ENCODE assay signal across 9 mouse cellular contexts in the genomic region with DNA sequence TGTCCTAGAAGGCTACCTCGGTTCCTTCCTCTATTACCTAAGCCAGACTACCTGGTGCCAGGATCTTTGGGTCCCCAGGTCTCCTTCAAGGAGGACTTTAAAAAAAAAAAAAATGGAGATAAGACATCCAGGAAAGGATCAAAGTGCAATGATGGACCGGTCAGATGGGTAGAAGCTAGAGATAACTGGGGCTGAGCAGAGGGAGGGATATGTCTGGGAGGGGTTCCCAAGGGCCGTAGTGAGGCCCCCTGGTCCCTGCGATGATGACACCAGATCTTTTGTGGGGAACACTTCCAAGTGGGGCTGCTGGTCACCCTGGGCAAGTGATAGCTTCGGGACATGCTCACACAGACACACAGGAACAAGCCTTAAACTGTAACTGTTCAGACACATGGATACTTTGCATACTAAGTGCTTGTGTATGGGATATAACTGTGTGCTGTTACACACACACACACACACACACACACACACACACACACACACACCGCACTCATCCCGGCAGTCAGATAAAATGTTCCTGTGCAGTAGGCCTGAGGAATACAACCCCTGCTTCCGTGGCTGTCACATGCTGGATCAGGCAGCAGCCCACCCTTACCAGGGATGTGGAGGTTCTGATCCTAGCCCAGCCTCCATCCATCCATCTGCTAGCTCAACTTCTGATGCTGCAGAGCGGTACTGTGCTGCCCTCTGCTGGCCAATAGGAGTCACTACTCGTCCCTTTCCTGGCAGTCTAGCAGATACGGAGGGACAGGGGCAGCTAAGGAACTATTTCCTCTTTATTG.
DNase-seq lines count a peak whose midpoint lies in the region; ATAC-seq and TF ChIP-seq lines count a peak whose summit lies in the region.
"Had no signal": no experiment of that assay in that cellular context is flagged by ENCODE, and none has a peak within 500 bp of the region (broad histone marks: within the 10 kb centered on the region; RNA-seq: fewer than 3 reads in every experiment).

No protein-coding gene starts in this region.

- TF ChIP-seq CTCF in E14TG2a.4 (conservative IDR thresholded peaks at IDR 0.05; ENCODE audit: low read length), result peak; percentile 94
- TF ChIP-seq CTCF in bone marrow, adult 2 months (IDR thresholded peaks at IDR 0.05; ENCODE audit: control insufficient read depth, insufficient read depth, low read length), result peak; percentile 98
- TF ChIP-seq CTCF in embryonic fibroblast, embryonic 13.5 days (IDR thresholded peaks at IDR 0.05; ENCODE audit: borderline replicate concordance, insufficient read depth, low read length), result peak; percentile 99
- peak; percentile 99 for TF ChIP-seq CTCF in lung, embryonic 14.5 days (IDR thresholded peaks at IDR 0.05; ENCODE audit: low read depth)
- TF ChIP-seq CTCF in olfactory bulb, adult 2 months (IDR thresholded peaks at IDR 0.05; ENCODE audit: insufficient read depth, low read depth, low read length), result peak; percentile 68; the same call in 1 of the 2 replicates

- TF ChIP-seq POLR2A in bone marrow, adult 2 months (IDR thresholded peaks at IDR 0.05; ENCODE audit: borderline replicate concordance, control insufficient read depth, low read depth, low read length), result no peak
- no peak for TF ChIP-seq POLR2A in embryonic fibroblast, embryonic 13.5 days (IDR thresholded peaks at IDR 0.05; ENCODE audit: low read depth, low read length)
- TF ChIP-seq POLR2A in olfactory bulb, adult 2 months (IDR thresholded peaks at IDR 0.05; ENCODE audit: insufficient read depth, low read depth, low read length), result no peak

- intact Hi-C loops in heart, postnatal 10 days (cut with DNase I), result loop anchor here (1.0 to 10.0 kb wide), 4 partner anchors 96 to 1729 kb away; no protein-coding TSS in a partner anchor

- H3K27me3 ChIP-seq in E14TG2a.4 (ENCODE audit: insufficient read depth, low read length), result no peaks in the 10 kb centered on the region
- no peaks in the 10 kb centered on the region for H3K27me3 ChIP-seq in lung, embryonic 14.5 days (ENCODE audit: insufficient read depth, low read length)

- H3K4me1 ChIP-seq in E14TG2a.4 (replicated peaks; ENCODE audit: low read depth, low read length), result no peaks in the 10 kb centered on the region
- no peaks in the 10 kb centered on the region for H3K4me1 ChIP-seq in bone marrow, adult 2 months (ENCODE audit: control insufficient read depth, insufficient read depth, low read length)
- no peaks in the 10 kb centered on the region for H3K4me1 ChIP-seq in embryonic fibroblast, embryonic 13.5 days (ENCODE audit: control insufficient read depth, insufficient read depth, low read length)
- no peaks in the 10 kb centered on the region for H3K4me1 ChIP-seq in lung, embryonic 14.5 days (ENCODE audit: insufficient read depth)
- H3K4me1 ChIP-seq in olfactory bulb, adult 2 months (ENCODE audit: control insufficient read depth, insufficient read depth, low read length), result peaks cover 2% of the 10 kb centered on the region; the same call in 1 of the 2 replicates

- H3K4me3 ChIP-seq in E14TG2a.4 (replicated peaks; ENCODE audit: low read length), result no peak overlapping the region
- H3K4me3 ChIP-seq in bone marrow, adult 2 months (replicated peaks; ENCODE audit: control insufficient read depth, low read depth, low read length), result no peak overlapping the region
- no peak overlapping the region for H3K4me3 ChIP-seq in embryonic fibroblast, embryonic 13.5 days (ENCODE audit: insufficient read depth, low read length)
- H3K4me3 ChIP-seq in lung, embryonic 14.5 days (ENCODE audit: low read depth, low read length), result no peak overlapping the region
- no peak overlapping the region for H3K4me3 ChIP-seq in olfactory bulb, adult 2 months (ENCODE audit: insufficient read depth, low read depth, low read length)
- H3K4me3 ChIP-seq: heart, embryonic 13.5 days had no signal

- H3K4me2 ChIP-seq in lung, embryonic 14.5 days, result no peak overlapping the region
- H3K4me2 ChIP-seq: heart, embryonic 13.5 days had no signal

- peak; percentile 73 to 78 for DNase-seq in heart, postnatal 10 days
- peak; percentile 60 for DNase-seq in large intestine, adult 2 months (ENCODE audit: low read depth, low spot score)
- peak; percentile 91 for DNase-seq in lung, embryonic 14.5 days
- peak; percentile 48 for DNase-seq in thymus, postnatal 25 days

- peaks cover 12% of the 10 kb centered on the region for H3K36me3 ChIP-seq in E14TG2a.4 (ENCODE audit: insufficient read depth, low read length)
- peaks cover 7% of the 10 kb centered on the region; the same call in 1 of the 2 replicates for H3K36me3 ChIP-seq in lung, embryonic 14.5 days (ENCODE audit: insufficient read depth)

- H3K27ac ChIP-seq in bone marrow, adult 2 months (ENCODE audit: control insufficient read depth, insufficient read depth, low read depth, low read length, poor library complexity), result no peak overlapping the region
- H3K27ac ChIP-seq in embryonic fibroblast, embryonic 13.5 days (ENCODE audit: insufficient read depth, low read length), result no peak overlapping the region
- H3K27ac ChIP-seq in lung, embryonic 14.5 days (ENCODE audit: low read depth), result no peak overlapping the region
- no peak overlapping the region for H3K27ac ChIP-seq in olfactory bulb, adult 2 months (ENCODE audit: insufficient read depth, low read depth, low read length)
- H3K27ac ChIP-seq: heart, embryonic 13.5 days had no signal

- H3K9ac ChIP-seq in lung, embryonic 14.5 days, result no peak overlapping the region
- H3K9ac ChIP-seq: heart, embryonic 13.5 days had no signal

- peak; percentile 44; the same call in 1 of the 2 replicates for ATAC-seq in lung, embryonic 14.5 days (ENCODE audit: insufficient read depth)

- 49% methylated on average over 11 of the region's 11 CpGs for WGBS in bone marrow, adult 2 months
- 35% methylated on average over 11 of the region's 11 CpGs for WGBS in large intestine, adult 2 months
- WGBS in lung, embryonic 14.5 days, result 46% methylated on average over 11 of the region's 11 CpGs
- 51% methylated on average over 11 of the region's 11 CpGs for WGBS in olfactory bulb, adult 2 months

- H3K9me3 ChIP-seq in E14TG2a.4 (ENCODE audit: low read length), result no peaks in the 10 kb centered on the region
- no peaks in the 10 kb centered on the region for H3K9me3 ChIP-seq in lung, embryonic 14.5 days (ENCODE audit: low read depth, low read length)
- H3K9me3 ChIP-seq: heart, embryonic 13.5 days had no signal
